ENCODE assay signal across 24 mouse cellular contexts in the genomic region with DNA sequence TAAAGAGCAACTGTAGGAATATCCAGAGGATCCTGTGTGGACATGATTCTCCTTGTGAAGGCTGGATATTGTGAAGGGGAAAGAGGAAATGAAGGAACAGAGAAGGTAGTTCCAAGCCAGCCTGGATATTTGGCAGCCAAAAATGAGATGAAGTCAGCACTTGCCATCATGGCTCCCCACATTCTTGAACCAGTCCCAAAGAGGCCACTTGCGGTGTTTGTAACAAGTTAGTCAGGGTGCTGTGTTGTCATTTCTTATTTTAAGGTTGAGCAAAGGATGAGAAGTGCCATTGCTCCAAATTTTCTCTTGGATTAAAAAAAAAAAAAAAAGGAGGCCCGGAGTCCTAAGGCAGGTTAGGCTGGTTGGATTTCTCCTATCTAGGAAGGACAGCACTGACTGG.
DNase-seq lines count a peak whose midpoint lies in the region; ATAC-seq and TF ChIP-seq lines count a peak whose summit lies in the region.
"Had no signal": no experiment of that assay in that cellular context is flagged by ENCODE, and none has a peak within 500 bp of the region (broad histone marks: within the 10 kb centered on the region; RNA-seq: fewer than 3 reads in every experiment).

No protein-coding gene starts in this region.

- H3K9ac ChIP-seq in liver, adult 2 months (ENCODE audit: low read depth, low read length): no peak overlapping the region
- H3K9ac ChIP-seq in liver, postnatal 0 days (replicated peaks): no peak overlapping the region
- H3K9ac ChIP-seq: embryonic facial prominence, embryonic 13.5 days; forebrain, embryonic 15.5 days; hindbrain, embryonic 14.5 days; kidney, embryonic 15.5 days; liver, embryonic 15.5 days; lung, embryonic 15.5 days had no signal

- no peaks in the 10 kb centered on the region for H3K9me3 ChIP-seq in liver, postnatal 0 days (ENCODE audit: low read length)
- H3K9me3 ChIP-seq in hindbrain, embryonic 10.5 days: no peaks in the 10 kb centered on the region
- H3K9me3 ChIP-seq: embryonic facial prominence, embryonic 13.5 days; forebrain, embryonic 10.5 days; forebrain, embryonic 15.5 days; G1E; kidney, embryonic 15.5 days; liver, embryonic 15.5 days; lung, embryonic 15.5 days had no signal

- ATAC-seq in liver, postnatal 0 days: no peak
- ATAC-seq: forebrain, embryonic 15.5 days had no signal

- H3K4me3 ChIP-seq in liver, adult 2 months (ENCODE audit: insufficient read depth, low read depth, low read length): no peak overlapping the region
- no peak overlapping the region for H3K4me3 ChIP-seq in liver, postnatal 0 days (ENCODE audit: low read depth, low read length)
- H3K4me3 ChIP-seq in hindbrain, embryonic 10.5 days: no peak overlapping the region
- H3K4me3 ChIP-seq: embryonic facial prominence, embryonic 13.5 days; forebrain, embryonic 10.5 days; forebrain, embryonic 15.5 days; kidney, embryonic 15.5 days; liver, embryonic 15.5 days; lung, embryonic 15.5 days had no signal

- intact Hi-C loops in heart, postnatal 14 days (cut with DNase I): no loop called here

- WGBS in liver, adult 2 months: 61% methylated on average over 2 of the region's 2 CpGs
- 84% methylated on average over 2 of the region's 2 CpGs for WGBS in liver, postnatal 0 days (ENCODE audit: insufficient replicate concordance)
- WGBS in hindbrain, embryonic 10.5 days: 94% methylated on average over 2 of the region's 2 CpGs

- no peaks in the 10 kb centered on the region for H3K27me3 ChIP-seq in liver, adult 2 months (ENCODE audit: control insufficient read depth, insufficient read depth, low read length)
- H3K27me3 ChIP-seq in liver, postnatal 0 days (ENCODE audit: insufficient read depth, low read length): no peaks in the 10 kb centered on the region
- H3K27me3 ChIP-seq in hindbrain, embryonic 10.5 days (ENCODE audit: insufficient read depth, poor library complexity, severe bottlenecking): no peaks in the 10 kb centered on the region
- H3K27me3 ChIP-seq: embryonic facial prominence, embryonic 13.5 days; forebrain, embryonic 15.5 days; kidney, embryonic 15.5 days; liver, embryonic 15.5 days; lung, embryonic 15.5 days had no signal

- no peak for TF ChIP-seq POLR2A in liver, adult 2 months (IDR thresholded peaks at IDR 0.05; ENCODE audit: extremely low read depth, insufficient read depth, low read length)

- H3K4me1 ChIP-seq in liver, adult 2 months (ENCODE audit: control insufficient read depth, insufficient read depth, low read length): no peaks in the 10 kb centered on the region
- H3K4me1 ChIP-seq in liver, postnatal 0 days (ENCODE audit: insufficient read depth): no peaks in the 10 kb centered on the region; the same call in 1 of the 2 replicates
- no peaks in the 10 kb centered on the region for H3K4me1 ChIP-seq in hindbrain, embryonic 10.5 days (replicated peaks)
- H3K4me1 ChIP-seq: embryonic facial prominence, embryonic 13.5 days; forebrain, embryonic 10.5 days; forebrain, embryonic 15.5 days; kidney, embryonic 15.5 days; liver, embryonic 15.5 days had no signal

- no peaks in the 10 kb centered on the region for H3K36me3 ChIP-seq in liver, adult 2 months (ENCODE audit: control insufficient read depth, insufficient read depth, low read length)
- no peaks in the 10 kb centered on the region for H3K36me3 ChIP-seq in liver, postnatal 0 days (replicated peaks; ENCODE audit: insufficient read depth, low read length)
- H3K36me3 ChIP-seq in hindbrain, embryonic 10.5 days: no peaks in the 10 kb centered on the region
- H3K36me3 ChIP-seq: embryonic facial prominence, embryonic 13.5 days; forebrain, embryonic 10.5 days; forebrain, embryonic 15.5 days; G1E; kidney, embryonic 15.5 days; liver, embryonic 15.5 days; lung, embryonic 15.5 days had no signal

- TF ChIP-seq CTCF in liver, adult 2 months (IDR thresholded peaks at IDR 0.05; ENCODE audit: low read depth, low read length): no peak
- no peak for TF ChIP-seq CTCF in liver, postnatal 0 days (IDR thresholded peaks at IDR 0.05; ENCODE audit: low read depth)

- H3K27ac ChIP-seq in liver, adult 2 months (replicated peaks; ENCODE audit: insufficient read depth, low read depth, low read length): peak overlapping the region; percentile 29; the same call in 1 of the 2 replicates
- no peak overlapping the region for H3K27ac ChIP-seq in liver, postnatal 0 days (ENCODE audit: low read depth)
- H3K27ac ChIP-seq in hindbrain, embryonic 10.5 days: no peak overlapping the region
- H3K27ac ChIP-seq: embryonic facial prominence, embryonic 13.5 days; forebrain, embryonic 10.5 days; forebrain, embryonic 15.5 days; hindbrain, embryonic 14.5 days; kidney, embryonic 15.5 days; liver, embryonic 15.5 days; lung, embryonic 15.5 days had no signal

- DNase-seq in heart, adult 11 months: peak; percentile 90
- no peak for DNase-seq in heart, postnatal 14 days
- no peak for DNase-seq in liver, adult 2 months (ENCODE audit: extremely low read depth, low read depth, low spot score)
- no peak for DNase-seq in liver, postnatal 0 days
- peak; percentile 81 for DNase-seq in NIH3T3 (ENCODE audit: low read depth)
- DNase-seq in skeletal muscle tissue, adult 2 months (ENCODE audit: low read depth, low spot score): peak; percentile 53
- no peak for DNase-seq in hindbrain, embryonic 10.5 days (ENCODE audit: low spot score)
- DNase-seq: adrenal gland, adult 8-10 months; cerebellum, adult 11 months; cerebellum, adult 9-10 months; heart, postnatal 36 days; liver; midbrain, embryonic 14.5 days; right cerebral cortex, postnatal 25 days; thymus, adult 2 months; thymus, postnatal 4 days had no signal

- H3K4me2 ChIP-seq in liver, postnatal 0 days (ENCODE audit: low read depth, low read length): no peak overlapping the region
- H3K4me2 ChIP-seq: embryonic facial prominence, embryonic 13.5 days; forebrain, embryonic 15.5 days; hindbrain, embryonic 14.5 days; kidney, embryonic 15.5 days; liver, embryonic 15.5 days; lung, embryonic 15.5 days had no signal

- no peak for TF ChIP-seq EP300 in liver, postnatal 0 days (IDR thresholded peaks at IDR 0.05; ENCODE audit: low read depth)

- H3K79me2 ChIP-seq in liver, adult 2 months (ENCODE audit: control insufficient read depth, insufficient read depth, low read length): no peaks in the 10 kb centered on the region

Comparison
In these comparisons a context has a peak if more than half of its experiments do, and no peak if none do; other contexts are left out.
1. DNase-seq: peak in heart, adult 11 months (single experiment), NIH3T3 (single experiment) and skeletal muscle tissue, adult 2 months (single experiment); none in heart, postnatal 14 days (0 of 2), liver, adult 2 months (single experiment), liver, postnatal 0 days (single experiment) and hindbrain, embryonic 10.5 days (single experiment).